Mouse (Mus musculus): Measurements from ENCODE around the gene Ifna6. TPM values are rescaled to one million over a fixed set of nuclear protein-coding genes. Genes with fewer than 3 reads are reported as not detected.
"Not testable (repeated sequence)": the region's sequence is repeated elsewhere in the genome, so short reads cannot be mapped to it uniquely, and the experiment has no call there.

Gene Ifna6
- polyA plus RNA-seq, 1 experiment from 2014 or later: not detected

DNA sequence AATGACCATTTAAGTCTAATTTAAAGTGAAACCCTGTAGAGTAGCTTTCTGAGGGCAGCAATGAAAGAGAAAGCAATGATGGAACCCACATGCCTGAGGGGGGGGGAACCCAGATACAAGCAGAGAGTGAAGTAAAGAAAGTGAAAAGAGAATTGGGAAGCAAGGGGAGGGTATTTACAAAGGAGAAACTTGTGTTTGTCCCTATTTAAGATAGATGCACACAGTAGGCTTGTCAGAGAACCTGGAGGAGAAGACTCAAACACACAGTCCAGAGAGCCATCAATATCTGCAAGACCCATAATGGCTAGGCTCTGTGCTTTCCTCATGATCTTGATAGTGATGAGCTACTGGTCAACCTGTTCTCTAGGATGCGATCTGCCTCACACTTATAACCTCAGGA, 7.6 kb upstream of the Ifna6 start, which contains the start of gene Ifna11:
Gene Ifna11, plus strand, starts transcription at position 301 of the 400 bp plus-strand sequence.
- 81% methylated on average over 1 of the region's 1 CpGs for WGBS
- H3K27me3 ChIP-seq (replicated peaks; ENCODE audit: insufficient read depth, low read length): no peaks in the 10 kb centered on the region
- H3K9me3 ChIP-seq (ENCODE audit: low read length): no peaks in the 10 kb centered on the region
- ATAC-seq (no peak), DNase-seq (ENCODE audit: low spot score) (no peak)
- H3K36me3 ChIP-seq (ENCODE audit: insufficient read depth, low read length): no peaks in the 10 kb centered on the region
- no peaks in the 10 kb centered on the region for H3K4me1 ChIP-seq (ENCODE audit: insufficient read depth, low read depth, low read length)
- H3K4me3 ChIP-seq (ENCODE audit: low read depth, low read length): no peak within 1 kb of the TSS
- H3K9ac ChIP-seq (replicated peaks; ENCODE audit: low read depth): no peak within 1 kb of the TSS
- H3K4me2 ChIP-seq (replicated peaks; ENCODE audit: low read depth, low read length): no peak within 1 kb of the TSS
- H3K27ac ChIP-seq (ENCODE audit: low read length): no peak within 1 kb of the TSS
- TF ChIP-seq EP300 (IDR thresholded peaks at IDR 0.05): no peak
- no peak for TF ChIP-seq CTCF (IDR thresholded peaks at IDR 0.05)

DNA sequence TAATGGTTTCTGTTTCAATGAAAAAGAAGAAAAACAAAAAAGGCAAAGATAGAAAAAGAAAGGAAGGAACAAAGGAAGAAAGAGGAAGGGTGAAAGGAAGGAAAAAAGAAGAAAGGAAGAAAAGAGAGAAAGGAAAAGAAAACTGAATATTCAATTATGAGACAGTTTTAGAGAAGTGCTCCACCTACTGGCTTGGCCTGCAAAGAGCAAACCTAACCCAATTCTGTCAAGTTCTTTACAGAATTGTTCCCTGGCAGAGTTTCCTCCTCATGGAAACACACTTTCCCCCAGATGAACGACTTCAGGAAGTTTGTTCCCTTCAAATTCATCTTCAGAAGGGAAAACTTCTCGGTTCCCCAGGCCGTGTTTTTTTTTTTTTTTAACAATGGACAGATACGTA, 4.2 kb upstream of the Ifna6 start:
- WGBS: 21% methylated on average over 4 of the region's 4 CpGs
- H3K4me3 ChIP-seq (ENCODE audit: low read depth, low read length): no peak overlapping the region
- no peaks in the 10 kb centered on the region for H3K4me1 ChIP-seq (ENCODE audit: insufficient read depth, low read depth, low read length)
- H3K9ac ChIP-seq (replicated peaks; ENCODE audit: low read depth): no peak overlapping the region
- H3K27ac ChIP-seq (ENCODE audit: low read length): no peak overlapping the region
- H3K4me2 ChIP-seq (replicated peaks; ENCODE audit: low read depth, low read length): no peak overlapping the region
- H3K27me3 ChIP-seq (replicated peaks; ENCODE audit: insufficient read depth, low read length): no peaks in the 10 kb centered on the region
- TF ChIP-seq EP300 (IDR thresholded peaks at IDR 0.05) (no peak), CTCF (IDR thresholded peaks at IDR 0.05) (peak; percentile 61)
- DNase-seq (ENCODE audit: low spot score): peak; percentile 31
- no peaks in the 10 kb centered on the region for H3K36me3 ChIP-seq (ENCODE audit: insufficient read depth, low read length)
- no peaks in the 10 kb centered on the region for H3K9me3 ChIP-seq (ENCODE audit: low read length)
- no peak for ATAC-seq

DNA sequence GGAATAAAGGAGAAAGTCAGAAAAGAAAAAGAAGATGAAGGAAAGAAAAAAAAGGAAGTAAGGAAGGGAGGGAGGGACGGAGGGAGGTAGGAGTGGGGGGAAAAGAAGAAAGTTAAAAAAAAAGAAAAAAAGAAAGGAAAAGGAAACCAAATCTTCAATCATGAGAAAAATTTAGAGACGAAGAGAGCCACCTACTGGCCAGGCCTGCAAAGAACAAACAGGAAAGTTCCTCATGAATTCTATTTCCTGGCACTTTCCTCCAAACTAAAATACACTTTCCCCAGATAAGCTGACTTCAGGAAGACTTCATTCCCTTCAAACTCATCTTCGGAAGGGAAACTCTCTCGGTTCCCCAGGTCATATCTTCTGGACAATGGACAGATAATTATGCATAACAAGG, 3.3 kb downstream of the Ifna6 start:
- H3K27ac ChIP-seq (ENCODE audit: low read length): no peak overlapping the region
- H3K9ac ChIP-seq (replicated peaks; ENCODE audit: low read depth): no peak overlapping the region
- TF ChIP-seq EP300 (IDR thresholded peaks at IDR 0.05) (no peak), CTCF (IDR thresholded peaks at IDR 0.05) (peak; percentile 54)
- WGBS: 22% methylated on average over 4 of the region's 4 CpGs
- H3K36me3 ChIP-seq (ENCODE audit: insufficient read depth, low read length): no peaks in the 10 kb centered on the region
- H3K27me3 ChIP-seq (replicated peaks; ENCODE audit: insufficient read depth, low read length): no peaks in the 10 kb centered on the region
- H3K4me3 ChIP-seq (ENCODE audit: low read depth, low read length): no peak overlapping the region
- H3K4me2 ChIP-seq (replicated peaks; ENCODE audit: low read depth, low read length): no peak overlapping the region
- DNase-seq (ENCODE audit: low spot score) (peak; percentile 55), ATAC-seq (no peak)
- no peaks in the 10 kb centered on the region for H3K4me1 ChIP-seq (ENCODE audit: insufficient read depth, low read depth, low read length)
- no peaks in the 10 kb centered on the region for H3K9me3 ChIP-seq (ENCODE audit: low read length)

DNA sequence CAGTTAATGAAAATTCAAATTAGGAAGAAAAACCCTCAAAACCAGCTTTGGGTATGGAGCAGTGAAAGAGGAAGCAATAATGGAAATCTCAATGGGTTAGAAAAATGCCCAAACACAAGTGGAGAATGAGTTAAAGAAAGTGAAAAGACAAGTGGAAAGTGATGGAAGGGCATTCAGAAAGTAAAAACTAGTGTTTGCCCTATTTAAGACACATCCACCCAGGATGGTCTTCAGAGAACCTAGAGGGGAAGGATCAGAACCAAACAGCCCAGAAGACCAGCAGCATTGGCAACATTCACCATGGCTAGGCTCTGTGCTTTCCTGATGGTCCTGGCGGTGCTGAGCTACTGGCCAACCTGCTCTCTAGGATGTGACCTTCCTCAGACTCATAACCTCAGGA, 8.0 kb downstream of the Ifna6 start, which contains the start of gene Ifna5:
Gene Ifna5, plus strand, starts transcription at position 301 of the 400 bp plus-strand sequence.
- not testable (repeated sequence) for H3K4me2 ChIP-seq (replicated peaks; ENCODE audit: low read depth, low read length); H3K9me3 ChIP-seq (ENCODE audit: low read length); H3K27ac ChIP-seq (ENCODE audit: low read length); ATAC-seq; H3K27me3 ChIP-seq (replicated peaks; ENCODE audit: insufficient read depth, low read length); H3K36me3 ChIP-seq (ENCODE audit: insufficient read depth, low read length); DNase-seq (ENCODE audit: low spot score); H3K4me1 ChIP-seq (ENCODE audit: insufficient read depth, low read depth, low read length); H3K9ac ChIP-seq (replicated peaks; ENCODE audit: low read depth); H3K4me3 ChIP-seq (ENCODE audit: low read depth, low read length)
- WGBS: 58% methylated on average over 1 of the region's 1 CpGs

DNA sequence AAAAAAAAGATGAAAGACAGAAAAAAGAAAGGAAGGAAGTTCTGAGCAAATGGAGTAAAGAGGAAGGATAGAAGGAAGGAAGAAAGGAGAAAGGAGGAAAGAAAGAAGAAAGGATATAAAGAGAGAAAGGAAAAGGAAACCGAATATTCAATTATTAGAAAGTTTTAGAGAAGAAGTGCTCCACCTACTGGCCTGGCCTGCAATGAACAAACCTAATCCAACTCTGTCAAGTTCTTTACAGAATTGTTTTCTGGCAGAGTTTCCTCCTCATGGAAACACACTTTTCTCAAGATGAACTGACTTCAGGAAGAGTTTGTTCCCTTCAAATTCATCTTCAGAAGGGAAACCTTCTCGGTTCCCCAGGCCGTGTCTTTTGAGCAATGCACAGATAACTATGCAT, 11.6 kb downstream of the Ifna6 start:
- Histone ChIP-seq H3K9me3 (ENCODE audit: low read length) (no peaks in the 10 kb centered on the region), H3K4me3 (ENCODE audit: low read depth, low read length) (no peak overlapping the region), H3K4me2 (replicated peaks; ENCODE audit: low read depth, low read length) (no peak overlapping the region), H3K4me1 (ENCODE audit: insufficient read depth, low read depth, low read length) (no peaks in the 10 kb centered on the region), H3K9ac (replicated peaks; ENCODE audit: low read depth) (no peak overlapping the region), H3K27ac (ENCODE audit: low read length) (no peak overlapping the region), H3K36me3 (ENCODE audit: insufficient read depth, low read length) (no peaks in the 10 kb centered on the region), H3K27me3 (replicated peaks; ENCODE audit: insufficient read depth, low read length) (no peaks in the 10 kb centered on the region)
- peak; percentile 30 for DNase-seq (ENCODE audit: low spot score)
- no peak for ATAC-seq
- WGBS: 35% methylated on average over 3 of the region's 3 CpGs
- TF ChIP-seq EP300 (IDR thresholded peaks at IDR 0.05) (no peak), CTCF (IDR thresholded peaks at IDR 0.05) (peak; percentile 57)

DNA sequence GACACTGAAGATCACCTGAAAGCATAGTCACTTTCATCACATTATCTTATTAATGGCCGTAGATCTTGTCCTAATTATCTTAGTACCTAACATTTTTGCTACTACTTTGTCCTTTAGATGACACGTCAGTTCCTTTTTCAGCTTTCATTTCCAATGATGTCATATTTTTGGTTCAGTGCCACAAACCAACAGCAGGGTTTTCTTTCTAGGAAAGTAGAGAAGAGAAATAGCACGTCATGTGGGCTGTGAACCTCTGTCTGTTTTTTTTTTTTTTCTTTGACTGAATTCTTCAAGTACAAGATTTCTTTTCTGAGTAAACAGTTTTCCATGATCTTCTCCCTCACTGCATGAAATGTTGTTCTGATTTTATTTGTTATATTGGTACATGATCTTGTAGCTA, 12.8 kb downstream of the Ifna6 start:
- WGBS: 48% methylated on average over 3 of the region's 3 CpGs
- no peaks in the 10 kb centered on the region for H3K36me3 ChIP-seq (ENCODE audit: insufficient read depth, low read length)
- no peak overlapping the region for H3K27ac ChIP-seq (ENCODE audit: low read length)
- H3K27me3 ChIP-seq (replicated peaks; ENCODE audit: insufficient read depth, low read length): no peaks in the 10 kb centered on the region
- ATAC-seq (no peak), DNase-seq (ENCODE audit: low spot score) (no peak)
- H3K9me3 ChIP-seq (ENCODE audit: low read length): no peaks in the 10 kb centered on the region
- no peak overlapping the region for H3K9ac ChIP-seq (replicated peaks; ENCODE audit: low read depth)
- no peak overlapping the region for H3K4me2 ChIP-seq (replicated peaks; ENCODE audit: low read depth, low read length)
- no peak for TF ChIP-seq EP300 (IDR thresholded peaks at IDR 0.05)
- TF ChIP-seq CTCF (IDR thresholded peaks at IDR 0.05): no peak
- no peaks in the 10 kb centered on the region for H3K4me1 ChIP-seq (ENCODE audit: insufficient read depth, low read depth, low read length)
- no peak overlapping the region for H3K4me3 ChIP-seq (ENCODE audit: low read depth, low read length)

DNA sequence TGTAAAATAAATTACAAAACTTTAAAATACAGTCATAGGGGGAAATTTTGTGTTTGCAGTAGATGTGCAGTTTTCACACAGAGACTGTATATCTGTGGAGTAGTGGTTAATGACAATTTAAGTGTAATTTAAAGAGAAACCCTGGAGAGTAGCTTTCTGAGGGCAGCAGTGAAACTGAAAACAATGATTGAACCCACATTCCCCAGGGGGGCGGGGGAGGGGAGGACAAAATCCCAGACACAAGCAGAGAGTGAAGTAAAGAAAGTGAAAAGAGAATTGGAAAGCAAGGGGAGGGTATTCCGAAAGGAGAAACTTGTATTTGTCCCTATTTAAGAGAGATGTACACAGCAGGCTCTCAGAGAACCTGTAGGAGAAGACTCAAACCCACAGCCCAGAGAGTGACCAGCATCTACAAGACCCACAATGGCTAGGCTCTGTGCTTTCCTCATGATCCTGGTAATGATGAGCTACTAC, 14.3 kb downstream of the Ifna6 start, which contains the start of gene Ifna4:
Gene Ifna4, plus strand, starts transcription at position 424 of the 474 bp plus-strand sequence.
- TF ChIP-seq EP300 (IDR thresholded peaks at IDR 0.05) (no peak), CTCF (IDR thresholded peaks at IDR 0.05) (no peak)
- H3K27me3 ChIP-seq (replicated peaks; ENCODE audit: insufficient read depth, low read length): no peaks in the 10 kb centered on the region
- H3K4me1 ChIP-seq (ENCODE audit: insufficient read depth, low read depth, low read length): no peaks in the 10 kb centered on the region
- H3K9ac ChIP-seq (replicated peaks; ENCODE audit: low read depth): no peak within 1 kb of the TSS
- DNase-seq (ENCODE audit: low spot score): no peak
- no peaks in the 10 kb centered on the region for H3K36me3 ChIP-seq (ENCODE audit: insufficient read depth, low read length)
- H3K4me2 ChIP-seq (replicated peaks; ENCODE audit: low read depth, low read length): no peak within 1 kb of the TSS
- H3K27ac ChIP-seq (ENCODE audit: low read length): no peak within 1 kb of the TSS
- no peak within 1 kb of the TSS for H3K4me3 ChIP-seq (ENCODE audit: low read depth, low read length)
- H3K9me3 ChIP-seq (ENCODE audit: low read length): no peaks in the 10 kb centered on the region
- 72% methylated on average over 2 of the region's 2 CpGs for WGBS
- ATAC-seq: no peak
